Mouse (Mus musculus) myocyte (in vitro differentiated cells): ENCODE results near the gene Ddb1.

Experiments
- E2F4 ChIP-seq: IDR thresholded peaks from one replicate; pipeline ENCODE4 v1.6.1; 2011; ENCODE audit warnings: mild to moderate bottlenecking, control low read depth, moderate library complexity; ENCODE audit not compliant: insufficient read depth
- MAX ChIP-seq: IDR thresholded peaks from one replicate; pipeline ENCODE4 v1.6.1; 2011; ENCODE audit warnings: low read depth, mild to moderate bottlenecking, control low read depth
- POLR2A ChIP-seq: IDR thresholded peaks from one replicate; pipeline ENCODE4 v1.6.1; 2011; ENCODE audit warnings: low read depth, mild to moderate bottlenecking, control low read depth, moderate library complexity; ENCODE audit not compliant: insufficient read length
- USF1 ChIP-seq: IDR thresholded peaks from one replicate; pipeline ENCODE4 v1.6.1; 2011; ENCODE audit warnings: low read depth, mild to moderate bottlenecking, control low read depth, moderate library complexity

DNA sequence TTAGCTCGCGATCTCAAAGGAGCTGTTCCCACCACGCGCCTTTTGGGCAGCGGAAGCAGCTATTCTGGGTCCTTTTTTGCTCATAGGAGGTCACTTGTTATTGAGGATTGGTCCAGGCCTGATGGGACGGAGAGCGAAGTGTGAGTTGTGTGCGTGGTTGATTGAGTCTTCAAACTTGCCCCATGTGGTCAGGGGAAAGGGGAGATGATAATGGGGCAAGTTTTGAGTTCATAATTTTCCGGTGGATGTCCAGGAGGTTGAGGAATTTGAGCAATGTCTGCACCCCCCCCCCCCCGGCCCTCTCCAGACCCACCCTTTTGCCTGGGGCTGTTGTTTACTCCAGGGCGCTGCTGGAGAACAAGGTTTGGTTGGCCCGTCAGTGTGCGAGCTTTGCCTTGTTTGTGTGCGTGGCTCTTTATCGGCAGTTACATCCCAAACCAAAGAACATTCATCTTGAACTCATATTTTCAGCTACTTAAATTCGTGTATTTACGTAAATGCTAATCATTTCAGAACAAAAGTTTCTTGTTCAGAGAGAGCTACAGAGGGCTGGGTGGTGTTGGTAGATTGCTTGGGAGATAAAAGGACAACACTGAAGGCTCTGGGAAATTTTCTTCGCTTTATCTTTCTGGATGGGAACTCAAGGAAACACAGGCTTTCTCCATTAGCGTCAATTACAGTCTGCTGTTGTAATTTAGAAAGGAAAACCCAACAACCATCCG lies 935 bp downstream of the Ddb1 start:
- TF ChIP-seq USF1 (no peak), E2F4 (no peak), POLR2A (peak; percentile 29), MAX (no peak)
